Comparison of ENCODE assay signal across 20 mouse cellular contexts in the genomic region with DNA sequence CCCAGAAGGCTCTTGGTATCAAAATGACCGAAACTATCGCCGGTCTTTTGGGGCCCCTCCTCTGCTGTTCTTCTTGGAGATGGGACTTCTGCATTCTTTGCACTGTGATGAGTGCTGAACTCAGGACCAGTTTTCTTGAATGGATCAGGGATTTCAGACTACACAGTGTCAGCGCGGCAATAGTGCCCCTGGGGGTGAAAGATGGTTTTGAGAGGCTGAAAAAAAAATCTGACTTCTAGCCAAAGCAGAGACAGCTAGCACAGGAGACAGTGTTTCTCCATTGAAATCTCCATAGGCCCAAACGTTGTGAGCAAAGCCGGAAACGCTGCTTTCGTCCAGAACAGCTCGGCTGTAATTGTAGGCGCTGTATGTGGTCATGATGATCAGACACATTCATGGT. TPM values are rescaled to one million over a fixed set of nuclear protein-coding genes. Genes with fewer than 3 reads are reported as not detected.
"Had no signal": no experiment of that assay in that cellular context is flagged by ENCODE, and none has a peak within 500 bp of the region (broad histone marks: within the 10 kb centered on the region; RNA-seq: fewer than 3 reads in every experiment).

No protein-coding gene starts in this region.

- H3K27ac ChIP-seq: limb, embryonic 10.5 days; limb, embryonic 13.5 days; liver, embryonic 12.5 days; liver, embryonic 15.5 days; lung, embryonic 15.5 days; midbrain, embryonic 10.5 days had no signal

- H3K9ac ChIP-seq: limb, embryonic 13.5 days; liver, embryonic 12.5 days; liver, embryonic 15.5 days; lung, embryonic 15.5 days had no signal

- H3K36me3 ChIP-seq: limb, embryonic 10.5 days; limb, embryonic 13.5 days; liver, embryonic 12.5 days; liver, embryonic 15.5 days; lung, embryonic 15.5 days; midbrain, embryonic 10.5 days had no signal

- H3K9me3 ChIP-seq: limb, embryonic 10.5 days; limb, embryonic 13.5 days; liver, embryonic 12.5 days; liver, embryonic 15.5 days; lung, embryonic 15.5 days; megakaryocyte, embryonic 14.5 days; midbrain, embryonic 10.5 days had no signal

- DNase-seq: kidney, adult 9 months; kidney, postnatal 14 days; kidney, postnatal 4 days; layer of hippocampus, postnatal 36 days; liver; lung, adult 18-20 months; lung, postnatal 10 days; lung, postnatal 36 days; thymus, adult 18-20 months; thymus, postnatal 36 days had no signal

- H3K4me3 ChIP-seq: limb, embryonic 10.5 days; limb, embryonic 13.5 days; liver, embryonic 12.5 days; liver, embryonic 15.5 days; lung, embryonic 15.5 days; megakaryocyte, embryonic 14.5 days; midbrain, embryonic 10.5 days had no signal

- ATAC-seq: liver, embryonic 12.5 days; midbrain, embryonic 16.5 days had no signal

- H3K4me2 ChIP-seq: limb, embryonic 13.5 days; liver, embryonic 12.5 days; liver, embryonic 15.5 days; lung, embryonic 15.5 days had no signal

- H3K4me1 ChIP-seq: liver, embryonic 12.5 days; liver, embryonic 15.5 days; megakaryocyte, embryonic 14.5 days had no signal

- H3K27me3 ChIP-seq: limb, embryonic 13.5 days; liver, embryonic 12.5 days; liver, embryonic 15.5 days; lung, embryonic 15.5 days had no signal

RNA-seq across cellular contexts. Expression of a gene that starts 19.7 kb away (rescaled TPM):
- polyA plus RNA-seq: small intestine, adult 2 months; urinary bladder, adult 2 months had no signal
